Mouse (Mus musculus) liver, embryonic 14.5 days (tissue): Measurements from ENCODE around the gene Klhl18. TPM values are rescaled to one million over a fixed set of nuclear protein-coding genes. Genes with fewer than 3 reads are reported as not detected.
A peak's percentile ranks its signal among the peaks of the same experiment; 100 is the strongest.

Source experiments
- ATAC-seq: fragments of 200-750 bp; cut with Nextera tagmentation; 2 replicates; pipeline ENCODE4 v1.8.0; 2017; ENCODE audit warnings: moderate number of reproducible peaks, mild to moderate bottlenecking, moderate library complexity; ENCODE audit not compliant: insufficient read depth
- DNase-seq, 3 experiments: peaks; one replicate each; pipeline ENCODE4 v3.0.0-alpha.2; 2012 to 2013; ENCODE audit warnings: low read depth in 3 of 3, low spot score in 3 of 3
- H3K27ac ChIP-seq: fragments of 300-500 bp; sonication (generic); 2 replicates; pipeline ENCODE4 v1.5.1; 2014; ENCODE audit warnings: moderate library complexity, mild to moderate bottlenecking, control low read depth, inconsistent platforms
- H3K27me3 ChIP-seq: fragments of 300-500 bp; sonication (generic); 2 replicates; pipeline ENCODE4 v1.6.1; 2014; ENCODE audit warnings: mild to moderate bottlenecking, low read length, moderate library complexity; ENCODE audit not compliant: control insufficient read depth, insufficient read depth
- H3K36me3 ChIP-seq: fragments of 300-500 bp; sonication (generic); replicated peaks from 2 replicates; pipeline ENCODE4 v1.6.1; 2014; ENCODE audit warnings: low read depth; ENCODE audit not compliant: control insufficient read depth, insufficient read depth
- H3K4me1 ChIP-seq, 2 experiments: fragments of 200-500 bp in 1 of 2; fragments of 300-500 bp in 1 of 2; sonication (generic) in 1 of 2; replicated peaks; 2 replicates each; pipeline ENCODE4 v1.6.1; 2012 to 2014; ENCODE audit warnings: antibody characterized with exemption in 1 of 2, inconsistent platforms in 1 of 2, low read length in 1 of 2; ENCODE audit not compliant: control insufficient read depth in 2 of 2, insufficient read depth in 2 of 2
- H3K4me2 ChIP-seq: fragments of 300-500 bp; sonication (generic); 2 replicates; pipeline ENCODE4 v1.6.1; 2014; ENCODE audit warnings: low read depth, mild to moderate bottlenecking, control low read depth, moderate library complexity
- H3K4me3 ChIP-seq, 2 experiments: fragments of 200-500 bp in 1 of 2; fragments of 300-500 bp in 1 of 2; sonication (generic) in 1 of 2; 2 replicates each; pipeline ENCODE4 v1.5.1; 2012 to 2014; ENCODE audit warnings: low read depth in 2 of 2, low read length in 2 of 2, mild to moderate bottlenecking in 2 of 2, control low read depth in 1 of 2, inconsistent platforms in 1 of 2, moderate library complexity in 1 of 2; ENCODE audit not compliant: insufficient read depth in 1 of 2
- H3K9ac ChIP-seq: fragments of 300-500 bp; sonication (generic); replicated peaks from 2 replicates; pipeline ENCODE4 v1.6.1; 2014; ENCODE audit warnings: mild to moderate bottlenecking, control low read depth, moderate library complexity
- H3K9me3 ChIP-seq: fragments of 300-500 bp; sonication (generic); 2 replicates; pipeline ENCODE4 v1.6.1; 2016; ENCODE audit warnings: low read length, mixed read lengths; ENCODE audit not compliant: control insufficient read depth
- CTCF ChIP-seq: IDR thresholded peaks from 2 replicates; pipeline ENCODE4 v1.5.1; 2016; ENCODE audit warnings: antibody characterized with exemption, low read depth, control low read depth
- EP300 ChIP-seq: IDR thresholded peaks from 2 replicates; pipeline ENCODE4 v1.6.1; 2016; ENCODE audit warnings: antibody characterized with exemption, low read depth
- WGBS: fragments of 180-500 bp; shearing (Covaris S2); extraction: QIAGEN DNeasy Blood & Tissue Kit; methylation state at CpG from one replicate; pipeline ENCODE4 v1.1.7; 2014; ENCODE audit not compliant: insufficient replicate concordance; 5-methylcytosine and 5-hydroxymethylcytosine counted together
- polyA plus RNA-seq, 2 experiments: library from polyadenylated mRNA; depleted of rRNA in 1 of 2; stranded (reverse) in 1 of 2; unstranded in 1 of 2; fragments of >200 nt; fragmentation: Nextera tagmentation in 1 of 2; extraction: Ambion mirVana in 1 of 2; gene quantifications; 2 replicates each; pipeline versions ENCODE4 v1.2.1 to v1.2.3; 2012 to 2014

Gene Klhl18
- polyA plus RNA-seq (2012; rRNA removed), result 2.4 and 2.8 TPM in 2 replicates
- polyA plus RNA-seq (2014; fragmentation: Nextera tagmentation; extraction: Ambion mirVana), result 1.8 and 2.4 TPM in 2 replicates

DNA sequence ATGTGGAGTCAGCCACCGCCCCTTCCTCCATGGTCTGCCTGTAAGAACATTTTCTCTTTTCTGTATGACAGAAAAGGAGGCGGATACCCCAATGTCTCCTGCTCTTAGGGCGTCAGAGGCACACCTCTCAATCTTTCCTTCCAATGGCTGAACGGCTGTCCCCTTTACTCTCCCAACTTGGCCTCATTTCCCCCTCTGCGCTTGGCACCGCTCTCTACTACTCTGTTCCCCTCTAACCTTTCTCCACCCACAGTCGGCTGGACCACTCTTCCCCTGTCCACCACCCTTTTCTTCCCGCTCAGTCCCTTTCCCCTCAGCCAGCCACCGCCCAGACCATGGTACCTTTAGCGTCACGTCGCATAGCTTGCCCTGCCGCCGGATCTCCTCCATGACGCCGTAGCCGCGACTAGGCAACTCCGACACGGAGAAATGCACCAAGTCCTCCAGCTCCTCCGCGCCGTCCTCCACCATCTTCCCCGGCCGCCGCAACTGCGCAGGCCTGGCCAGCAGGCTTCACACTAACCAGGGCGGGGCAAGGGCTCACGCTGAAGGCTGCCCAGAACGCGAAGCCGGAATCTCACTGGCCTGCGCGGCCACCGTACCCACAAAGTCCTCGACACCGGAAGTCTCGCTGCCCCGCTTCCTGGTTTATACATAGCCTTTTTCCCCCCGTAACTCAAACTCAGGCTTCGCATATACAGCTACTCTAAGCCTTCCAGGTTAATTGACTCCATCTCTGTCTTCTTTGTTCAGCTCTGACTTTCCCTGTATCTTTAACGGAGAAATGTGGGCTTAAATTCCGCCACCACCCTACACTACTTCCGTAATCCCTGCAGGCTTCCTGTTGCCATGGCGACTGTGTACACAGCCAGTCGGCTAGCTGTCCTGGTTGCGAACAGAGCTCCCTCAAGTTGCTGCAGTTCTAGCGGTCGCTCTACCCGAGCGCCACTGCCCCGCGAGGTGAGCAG, at the start of gene Klhl18, which contains the start of gene Kif9:
TSS of gene Klhl18 (minus strand) at position 571 of the 968 bp plus-strand sequence.
TSS of gene Kif9 (plus strand) at position 835 of the 968 bp plus-strand sequence.
- Histone ChIP-seq H3K9ac (peak within 1 kb of the TSS; percentile 85), H3K9me3 (no peaks in the 10 kb centered on the region), H3K4me3 (peak within 1 kb of the TSS; percentile 64 to 69), H3K4me1 (peaks cover 10 to 11% of the 10 kb centered on the region in 2 experiments), H3K27ac (peak within 1 kb of the TSS; percentile 52), H3K27me3 (no peaks in the 10 kb centered on the region), H3K4me2 (peak within 1 kb of the TSS; percentile 88), H3K36me3 (no peaks in the 10 kb centered on the region)
- WGBS, result under 1% methylated on average over 53 of the region's 53 CpGs
- DNase-seq (peak; percentile 85 to 89 (median 88)), ATAC-seq (peak; percentile 98)
- no peak for TF ChIP-seq EP300
- TF ChIP-seq CTCF, result peak; percentile 32; the same call in 1 of the 2 replicates

DNA sequence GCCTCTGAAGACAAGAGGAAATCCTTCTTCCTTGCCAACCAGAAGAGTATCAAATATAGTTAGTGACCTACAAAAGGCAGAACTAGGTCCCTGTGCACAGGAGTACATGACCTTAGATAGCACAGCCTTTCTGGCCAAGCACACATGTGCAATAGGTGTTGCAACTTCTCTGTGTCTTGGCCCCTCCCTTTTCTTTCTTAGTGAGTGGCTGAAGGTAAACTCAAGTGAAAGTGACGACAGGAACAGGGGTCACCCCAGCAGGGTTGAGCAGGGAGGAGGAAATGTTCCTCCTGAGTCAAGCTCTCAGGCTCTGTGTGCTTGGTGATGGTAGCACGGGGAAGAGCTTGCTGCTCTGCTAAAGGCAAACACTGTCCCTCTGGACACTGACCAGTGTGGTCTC, 49.2 kb upstream of the Klhl18 start:
- no peak overlapping the region for H3K4me2 ChIP-seq
- no peak for TF ChIP-seq EP300
- no peak for TF ChIP-seq CTCF

DNA sequence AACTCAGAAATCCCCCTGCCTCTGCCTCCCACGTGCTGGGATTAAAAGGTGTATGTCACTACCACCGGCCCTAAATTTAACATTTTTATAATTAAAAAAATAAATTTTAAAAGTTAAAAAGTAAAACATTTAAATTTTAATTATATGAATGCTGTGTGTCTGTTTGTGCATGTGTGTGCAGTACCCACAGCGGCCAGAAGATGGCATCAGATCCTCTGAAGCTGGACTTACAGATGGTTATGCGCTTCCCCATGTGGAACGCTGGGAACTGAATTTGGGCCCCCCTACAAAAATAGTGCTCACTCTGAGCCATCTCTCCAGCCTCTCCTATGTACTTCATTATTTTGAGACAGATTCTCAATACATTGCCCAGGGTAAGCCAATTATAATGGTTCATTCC, 14.4 kb upstream of the Klhl18 start:
- TF ChIP-seq CTCF (peak; percentile 74), EP300 (no peak)
- no peak overlapping the region for H3K27ac ChIP-seq
- ATAC-seq, result no peak
- no peaks in the 10 kb centered on the region for H3K4me1 ChIP-seq
- H3K36me3 ChIP-seq, result no peaks in the 10 kb centered on the region
- 51% methylated on average over 5 of the region's 5 CpGs for WGBS
- no peak overlapping the region for H3K4me3 ChIP-seq
- no peak for DNase-seq
- H3K27me3 ChIP-seq, result no peaks in the 10 kb centered on the region
- H3K4me2 ChIP-seq, result no peak overlapping the region
- H3K9me3 ChIP-seq, result peaks cover 5% of the 10 kb centered on the region
- H3K9ac ChIP-seq, result no peak overlapping the region

More for the DNA sequence above, 49.2 kb upstream of the Klhl18 start:
- Histone ChIP-seq H3K4me1 (peaks cover 0 to 10% of the 10 kb centered on the region in 2 experiments; a peak in 2 of 4 replicates), H3K4me3 (no peak overlapping the region), H3K36me3 (no peaks in the 10 kb centered on the region), H3K27me3 (no peaks in the 10 kb centered on the region), H3K9me3 (no peaks in the 10 kb centered on the region), H3K9ac (no peak overlapping the region), H3K27ac (no peak overlapping the region)
- DNase-seq (no peak), ATAC-seq (no peak)
- WGBS, result 47% methylated on average over 2 of the region's 2 CpGs

DNA sequence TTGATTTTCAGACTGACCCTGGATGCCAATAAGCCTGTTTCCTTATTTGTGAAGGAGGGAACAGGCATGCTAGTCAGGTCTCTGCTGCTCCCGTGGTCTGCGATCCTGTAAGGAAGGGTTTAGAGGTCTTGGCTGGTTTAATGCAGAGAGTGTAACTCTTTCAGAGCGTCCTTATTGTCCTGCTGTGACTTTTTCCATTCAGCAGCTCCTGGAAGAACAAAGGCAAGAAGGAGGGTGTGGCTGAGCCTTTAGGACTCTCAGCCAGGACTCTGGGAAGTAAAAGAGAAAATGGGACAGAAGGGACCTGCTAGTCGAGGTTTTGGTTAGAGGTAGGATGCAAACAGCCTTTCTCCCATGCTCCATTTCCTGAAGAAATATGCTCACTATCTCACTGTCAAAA, 12.3 kb upstream of the Klhl18 start:
- 40% methylated on average over 4 of the region's 4 CpGs for WGBS
- no peaks in the 10 kb centered on the region for H3K4me1 ChIP-seq
- no peaks in the 10 kb centered on the region for H3K27me3 ChIP-seq
- H3K9me3 ChIP-seq, result peaks cover 5% of the 10 kb centered on the region
- no peak overlapping the region for H3K4me3 ChIP-seq
- no peak for TF ChIP-seq EP300
- TF ChIP-seq CTCF, result no peak
- H3K36me3 ChIP-seq, result no peaks in the 10 kb centered on the region
- H3K4me2 ChIP-seq, result no peak overlapping the region
- DNase-seq (no peak), ATAC-seq (no peak)
- H3K9ac ChIP-seq, result no peak overlapping the region
- no peak overlapping the region for H3K27ac ChIP-seq

DNA sequence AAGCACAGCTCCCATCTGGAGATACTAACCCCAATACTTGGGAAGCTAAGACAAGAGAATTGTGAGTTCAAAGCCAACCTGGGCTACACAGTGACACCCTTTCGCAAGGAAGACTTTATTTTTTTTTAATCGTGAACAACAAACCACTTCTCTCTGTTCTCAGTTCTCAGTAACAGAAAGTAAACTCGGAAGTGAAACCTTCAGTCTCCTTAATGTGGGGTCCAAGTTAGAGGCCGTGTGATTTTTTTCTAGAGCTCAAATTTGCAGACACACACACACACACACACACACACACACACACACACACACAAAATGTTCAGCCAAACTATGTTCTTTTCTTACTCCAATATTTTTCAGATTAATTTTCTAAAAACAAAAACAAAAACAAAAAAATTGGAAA, 2.1 kb upstream of the Klhl18 start:
- no peak overlapping the region for H3K4me3 ChIP-seq
- DNase-seq, result no peak
- no peaks in the 10 kb centered on the region for H3K9me3 ChIP-seq
- ATAC-seq, result no peak
- no peak overlapping the region for H3K9ac ChIP-seq
- peaks cover 10 to 11% of the 10 kb centered on the region in 2 experiments for H3K4me1 ChIP-seq
- 45% methylated on average over 4 of the region's 4 CpGs for WGBS
- no peak overlapping the region for H3K4me2 ChIP-seq
- no peaks in the 10 kb centered on the region for H3K27me3 ChIP-seq
- no peaks in the 10 kb centered on the region for H3K36me3 ChIP-seq
- H3K27ac ChIP-seq, result no peak overlapping the region
- TF ChIP-seq EP300 (no peak), CTCF (no peak)
